Mouse (Mus musculus): ENCODE data around the gene Nkx2-1. TPM values are rescaled to one million over a fixed set of nuclear protein-coding genes. Genes with fewer than 3 reads are reported as not detected.
A peak's percentile ranks its signal among the peaks of the same experiment; 100 is the strongest.

The Nkx2-1 gene
- polyA plus RNA-seq, 1 experiment from 2014 or later: 95.1 TPM

DNA sequence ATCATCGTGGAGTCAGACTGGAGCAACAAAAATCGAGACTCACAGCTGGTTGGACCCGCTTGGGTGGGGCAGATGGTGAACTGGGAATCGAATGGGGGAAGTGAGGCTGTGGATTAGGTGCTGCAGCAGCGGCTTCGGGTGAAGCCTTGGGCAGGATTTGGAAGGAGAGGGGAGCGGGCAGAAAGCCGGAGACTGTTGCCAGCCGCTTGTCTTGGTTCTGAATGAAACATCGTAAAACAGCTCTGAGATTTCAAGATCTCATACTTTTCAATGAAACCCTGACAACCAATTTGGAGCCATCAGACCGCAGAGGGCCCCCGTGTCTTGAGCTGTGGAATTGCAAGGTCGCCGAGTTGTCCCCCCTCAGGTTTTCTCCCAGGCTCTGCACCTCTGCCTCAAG, 12.5 kb downstream of the Nkx2-1 start:
- TF ChIP-seq CTCF (IDR thresholded peaks at IDR 0.05; ENCODE audit: low read depth): no peak
- H3K27me3 ChIP-seq (ENCODE audit: insufficient read depth, low read length): peaks cover 91% of the 10 kb centered on the region
- WGBS: 8% methylated on average over 14 of the region's 14 CpGs
- peak overlapping the region; percentile 89 for H3K27ac ChIP-seq (ENCODE audit: low read depth)
- H3K4me2 ChIP-seq: peak overlapping the region; percentile 57
- DNase-seq (peak; percentile 17), ATAC-seq (ENCODE audit: insufficient read depth) (no peak)
- peak overlapping the region; percentile 27 for H3K4me3 ChIP-seq (ENCODE audit: low read depth, low read length)
- peak overlapping the region; percentile 67 for H3K9ac ChIP-seq
- no peaks in the 10 kb centered on the region for H3K9me3 ChIP-seq (ENCODE audit: low read depth, low read length)
- no peaks in the 10 kb centered on the region for H3K36me3 ChIP-seq (ENCODE audit: insufficient read depth)
- no peaks in the 10 kb centered on the region for H3K4me1 ChIP-seq (ENCODE audit: insufficient read depth)

DNA sequence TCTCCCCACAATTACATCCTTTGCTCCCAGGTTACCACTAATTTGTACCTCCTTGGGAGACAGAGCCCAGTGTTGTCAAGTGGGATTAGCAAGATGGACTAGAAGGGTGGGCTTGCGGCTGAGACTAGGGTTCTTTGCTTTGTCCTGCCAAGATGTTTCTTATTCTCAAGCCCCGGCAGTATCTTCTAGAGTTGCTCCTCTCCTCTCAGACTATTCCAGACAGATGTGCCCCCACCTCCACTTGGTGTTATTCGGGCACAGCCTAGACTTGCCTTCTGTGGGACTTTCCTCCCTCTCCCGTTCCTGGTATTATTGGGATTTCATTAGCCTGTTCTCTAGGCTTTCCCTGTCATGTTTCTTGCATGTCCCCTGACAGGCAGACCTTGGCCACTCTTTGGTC, 14.5 kb downstream of the Nkx2-1 start:
- no peaks in the 10 kb centered on the region for H3K4me1 ChIP-seq (ENCODE audit: insufficient read depth)
- no peak for ATAC-seq (ENCODE audit: insufficient read depth)
- H3K36me3 ChIP-seq (ENCODE audit: insufficient read depth): no peaks in the 10 kb centered on the region
- peak overlapping the region; percentile 67 for H3K9ac ChIP-seq
- no peak for TF ChIP-seq CTCF (IDR thresholded peaks at IDR 0.05; ENCODE audit: low read depth)
- peaks cover 91% of the 10 kb centered on the region for H3K27me3 ChIP-seq (ENCODE audit: insufficient read depth, low read length)
- no peaks in the 10 kb centered on the region for H3K9me3 ChIP-seq (ENCODE audit: low read depth, low read length)
- H3K4me2 ChIP-seq: peak overlapping the region; percentile 57
- H3K27ac ChIP-seq (ENCODE audit: low read depth): peak overlapping the region; percentile 89
- no peak for DNase-seq
- 7% methylated on average over 4 of the region's 4 CpGs for WGBS
- peak overlapping the region; percentile 27 for H3K4me3 ChIP-seq (ENCODE audit: low read depth, low read length)

DNA sequence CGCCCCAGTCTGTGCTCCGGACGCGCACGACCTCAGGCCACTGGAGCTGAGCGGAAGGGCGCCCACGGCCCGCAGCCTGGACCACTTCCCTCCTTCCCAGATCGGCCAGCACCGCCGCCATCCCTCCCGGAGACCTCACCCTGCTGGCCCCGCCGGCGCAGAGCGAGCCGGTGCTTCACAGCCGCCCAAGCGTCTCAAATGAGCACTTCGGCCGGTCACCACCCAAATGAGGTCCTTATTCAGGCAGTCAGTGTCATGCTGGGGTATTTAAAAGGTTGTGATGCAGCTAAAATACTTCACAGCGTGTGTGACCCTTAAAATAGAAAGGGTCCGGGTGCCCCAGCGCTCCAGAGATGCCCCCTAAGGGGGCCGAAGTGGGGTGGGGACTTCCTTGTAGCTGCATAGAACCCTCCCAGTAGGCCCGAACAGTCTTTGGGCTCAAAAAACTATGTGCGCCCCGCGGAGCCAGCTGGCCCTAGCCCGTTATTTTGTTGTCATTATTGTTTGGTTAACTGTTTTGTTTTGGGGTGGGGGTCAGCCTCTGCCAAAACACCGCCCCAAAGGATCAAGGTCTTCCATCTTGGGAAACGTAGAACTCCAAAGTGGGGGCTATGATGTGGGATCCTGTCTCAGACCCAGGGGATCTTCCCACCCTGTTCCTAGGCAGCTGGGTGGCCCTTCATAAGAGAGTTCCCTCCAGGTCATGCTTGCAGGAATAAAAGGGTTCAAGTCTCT, 15.4 kb downstream of the Nkx2-1 start:
- Histone ChIP-seq H3K4me2 (peak overlapping the region; percentile 64), H3K4me1 (ENCODE audit: insufficient read depth) (no peaks in the 10 kb centered on the region)
- 2% methylated on average over 33 of the region's 33 CpGs for WGBS

DNA sequence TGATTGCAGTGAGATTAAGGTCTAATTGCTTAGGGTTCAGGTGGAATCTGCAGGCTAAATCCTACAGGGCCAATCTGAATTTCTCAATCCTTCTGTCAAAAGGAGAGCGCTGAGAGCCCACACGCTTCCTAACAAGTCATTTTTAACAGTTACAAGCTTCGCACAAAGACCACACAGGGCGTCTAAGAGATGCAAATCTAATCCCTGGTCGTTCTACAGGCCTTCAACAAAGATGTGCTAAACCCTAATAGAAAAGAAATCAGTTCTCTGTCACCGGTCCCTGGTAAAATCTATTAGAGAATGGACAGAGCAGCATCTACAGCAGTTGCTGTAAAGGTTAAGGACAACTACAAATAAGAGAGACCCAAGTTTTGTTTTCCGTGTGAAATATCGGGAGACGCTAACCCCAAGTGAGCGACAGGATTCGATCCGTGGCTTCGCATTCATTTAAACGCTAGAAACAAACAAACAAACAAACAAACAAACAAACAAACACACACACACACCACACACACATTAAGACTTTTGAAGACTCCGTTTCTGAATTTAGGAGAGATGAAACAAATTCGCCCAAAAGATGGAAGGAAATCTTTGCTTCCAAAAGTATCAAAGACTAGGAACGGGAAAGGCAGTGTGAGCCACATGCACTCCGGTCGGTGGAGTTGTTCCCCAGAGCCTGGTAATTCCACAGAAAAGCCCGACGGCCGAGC, 16.2 kb downstream of the Nkx2-1 start:
- H3K4me3 ChIP-seq (ENCODE audit: low read depth, low read length): peak overlapping the region; percentile 43
- no peak for TF ChIP-seq CTCF (IDR thresholded peaks at IDR 0.05; ENCODE audit: low read depth)
- H3K9me3 ChIP-seq (ENCODE audit: low read depth, low read length): no peaks in the 10 kb centered on the region
- under 1% methylated on average over 22 of the region's 22 CpGs for WGBS
- H3K27me3 ChIP-seq (ENCODE audit: insufficient read depth, low read length): peaks cover 74% of the 10 kb centered on the region
- H3K9ac ChIP-seq: peak overlapping the region; percentile 82
- DNase-seq: peak; percentile 27
- H3K27ac ChIP-seq (ENCODE audit: low read depth): peak overlapping the region; percentile 92
- H3K4me2 ChIP-seq: peak overlapping the region; percentile 64
- ATAC-seq (ENCODE audit: insufficient read depth): no peak
- H3K36me3 ChIP-seq (ENCODE audit: insufficient read depth): no peaks in the 10 kb centered on the region
- H3K4me1 ChIP-seq (ENCODE audit: insufficient read depth): no peaks in the 10 kb centered on the region

More for the DNA sequence above, 15.4 kb downstream of the Nkx2-1 start:
- H3K4me3 ChIP-seq (ENCODE audit: low read depth, low read length): peak overlapping the region; percentile 43
- no peaks in the 10 kb centered on the region for H3K36me3 ChIP-seq (ENCODE audit: insufficient read depth)
- ATAC-seq (ENCODE audit: insufficient read depth) (peak; percentile 33; the same call in 1 of the 2 replicates), DNase-seq (peak; percentile 32)
- peaks cover 82% of the 10 kb centered on the region for H3K27me3 ChIP-seq (ENCODE audit: insufficient read depth, low read length)
- H3K27ac ChIP-seq (ENCODE audit: low read depth): peak overlapping the region; percentile 92
- peak overlapping the region; percentile 82 for H3K9ac ChIP-seq
- TF ChIP-seq CTCF (IDR thresholded peaks at IDR 0.05; ENCODE audit: low read depth): no peak
- H3K9me3 ChIP-seq (ENCODE audit: low read depth, low read length): no peaks in the 10 kb centered on the region

DNA sequence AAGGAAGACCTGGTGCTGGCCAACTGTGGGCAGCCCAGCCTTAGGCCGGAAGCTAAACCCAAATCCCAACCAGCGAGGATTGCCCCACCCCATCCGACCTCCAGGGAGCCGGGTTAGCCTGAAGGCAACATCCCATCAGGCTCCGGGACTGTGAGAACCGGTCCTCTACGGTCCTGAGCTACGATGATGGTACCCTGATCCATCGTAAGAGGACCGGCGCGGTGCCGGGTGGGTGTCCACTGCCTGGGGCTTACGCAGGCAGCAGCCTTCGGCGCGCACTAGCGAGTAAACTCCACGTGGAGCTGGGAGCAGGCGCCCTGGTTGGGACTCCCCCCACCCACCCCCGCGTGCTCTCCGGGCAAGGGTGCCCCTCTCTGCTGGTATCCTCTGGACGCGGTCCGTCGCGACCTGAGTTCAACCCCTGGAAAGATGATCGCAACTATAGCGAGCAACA, 16.9 kb downstream of the Nkx2-1 start:
- Histone ChIP-seq H3K4me1 (ENCODE audit: insufficient read depth) (no peaks in the 10 kb centered on the region), H3K27ac (ENCODE audit: low read depth) (peak overlapping the region; percentile 92), H3K4me2 (peak overlapping the region; percentile 64), H3K9ac (peak overlapping the region; percentile 82), H3K27me3 (ENCODE audit: insufficient read depth, low read length) (peaks cover 70% of the 10 kb centered on the region), H3K9me3 (ENCODE audit: low read depth, low read length) (no peaks in the 10 kb centered on the region), H3K36me3 (ENCODE audit: insufficient read depth) (no peaks in the 10 kb centered on the region), H3K4me3 (ENCODE audit: low read depth, low read length) (peak overlapping the region; percentile 43)
- peak; percentile 52 for ATAC-seq (ENCODE audit: insufficient read depth)
- TF ChIP-seq CTCF (IDR thresholded peaks at IDR 0.05; ENCODE audit: low read depth): no peak
- under 1% methylated on average over 30 of the region's 30 CpGs for WGBS
- peak; percentile 24 for DNase-seq

DNA sequence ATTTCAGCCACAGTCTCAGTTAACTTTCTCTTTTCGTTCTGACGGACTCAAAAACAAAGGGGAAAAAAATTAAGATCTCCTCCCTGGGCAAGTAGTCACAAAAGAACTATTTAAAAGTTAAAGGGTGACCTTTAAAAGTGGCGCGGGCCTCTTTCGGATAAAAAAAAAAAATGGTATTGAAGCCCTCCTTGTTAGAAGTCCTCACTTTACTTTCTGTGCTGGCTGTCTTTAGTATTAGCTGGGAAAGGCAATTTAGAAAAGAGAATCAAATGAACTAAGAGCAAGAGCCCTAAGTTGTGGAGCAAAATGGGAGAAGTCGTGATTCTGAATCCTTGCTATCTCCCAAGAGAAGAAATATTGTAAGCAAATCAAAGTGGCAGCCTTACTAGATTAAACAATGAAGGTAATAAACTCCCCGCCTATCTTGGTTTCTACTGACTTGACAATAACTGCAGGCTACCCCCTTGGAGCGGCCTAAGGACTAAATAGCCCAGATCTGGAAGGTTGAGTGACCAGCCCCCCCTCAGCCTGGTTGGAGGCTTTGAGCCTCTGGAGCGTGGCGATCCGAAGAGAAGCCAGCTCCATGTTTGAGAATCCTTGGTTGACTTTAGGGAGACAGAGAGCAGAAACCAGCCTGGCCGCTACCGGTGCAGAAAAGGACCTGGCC, 17.5 kb downstream of the Nkx2-1 start:
- ATAC-seq (ENCODE audit: insufficient read depth): 0 out of 2 replicates have a peak, but pooled peaks have one; percentile 16
- no peak for TF ChIP-seq CTCF (IDR thresholded peaks at IDR 0.05; ENCODE audit: low read depth)
- Histone ChIP-seq H3K4me2 (peak overlapping the region; percentile 64), H3K9me3 (ENCODE audit: low read depth, low read length) (no peaks in the 10 kb centered on the region), H3K27me3 (ENCODE audit: insufficient read depth, low read length) (peaks cover 65% of the 10 kb centered on the region), H3K36me3 (ENCODE audit: insufficient read depth) (no peaks in the 10 kb centered on the region), H3K4me1 (ENCODE audit: insufficient read depth) (no peaks in the 10 kb centered on the region), H3K27ac (ENCODE audit: low read depth) (peak overlapping the region; percentile 92), H3K9ac (peak overlapping the region; percentile 82), H3K4me3 (ENCODE audit: low read depth, low read length) (peak overlapping the region; percentile 43)
- DNase-seq: peak; percentile 17
- WGBS: 20% methylated on average over 13 of the region's 13 CpGs

Data from lung, embryonic 14.5 days (tissue).